Mouse (Mus musculus) heart, postnatal 14 days (tissue): ENCODE measurements around the gene Myo10. TPM values are rescaled to one million over a fixed set of nuclear protein-coding genes. Genes with fewer than 3 reads are reported as not detected.

Source experiments
- DNase-seq, 2 experiments: peaks; one replicate each; pipeline ENCODE4 v3.0.0; 2021 to 2022
- intact Hi-C: fragments of 180-260 bp; cut with DNase I; formaldehyde crosslinking; loops from one replicate; pipeline ENCODE4 v1.15.1; 2025
- long read RNA-seq, 2 experiments: library from polyadenylated mRNA; stranded (forward); transcript quantifications; one replicate each; pipeline ENCODE4 v2.0.0; 2021
- total RNA-seq, 2 experiments: library from RNA; stranded (reverse); gene quantifications; 2 replicates each; pipeline ENCODE4 v1.2.3; 2021

The Myo10 gene
- total RNA-seq: 10 to 100 TPM; 64.7 to 66.9 TPM
- long read RNA-seq, experiment 1, partial matches to known transcripts: 8 of 10 reads
- long read RNA-seq, experiment 1, other reads (novel, unspliced or antisense): 2 of 10 reads
- long read RNA-seq, experiment 2, partial matches to known transcripts: 9 of 12 reads
- long read RNA-seq, experiment 2, other reads (novel, unspliced or antisense): 3 of 12 reads

GRCm38 (mm10) chr15:25622200-25622866 lies at the start of gene Myo10:
Gene Myo10 (plus strand): TSS chr15:25622525.
- intact Hi-C loops: loop anchor here (2.0 to 5.0 kb wide), 2 partner anchors 42 to 135 kb away; no protein-coding TSS in a partner anchor
- peak; percentile 100 for DNase-seq

- DNase-seq: no peak
- intact Hi-C loops: no loop called here
These were observed 49.2 kb upstream of the Myo10 start for GRCm38 (mm10) chr15:25573113-25573512.

- intact Hi-C loops: no loop called here
- DNase-seq: no peak
These were observed 48.3 kb upstream of the Myo10 start for GRCm38 (mm10) chr15:25573876-25574601.

DNA sequence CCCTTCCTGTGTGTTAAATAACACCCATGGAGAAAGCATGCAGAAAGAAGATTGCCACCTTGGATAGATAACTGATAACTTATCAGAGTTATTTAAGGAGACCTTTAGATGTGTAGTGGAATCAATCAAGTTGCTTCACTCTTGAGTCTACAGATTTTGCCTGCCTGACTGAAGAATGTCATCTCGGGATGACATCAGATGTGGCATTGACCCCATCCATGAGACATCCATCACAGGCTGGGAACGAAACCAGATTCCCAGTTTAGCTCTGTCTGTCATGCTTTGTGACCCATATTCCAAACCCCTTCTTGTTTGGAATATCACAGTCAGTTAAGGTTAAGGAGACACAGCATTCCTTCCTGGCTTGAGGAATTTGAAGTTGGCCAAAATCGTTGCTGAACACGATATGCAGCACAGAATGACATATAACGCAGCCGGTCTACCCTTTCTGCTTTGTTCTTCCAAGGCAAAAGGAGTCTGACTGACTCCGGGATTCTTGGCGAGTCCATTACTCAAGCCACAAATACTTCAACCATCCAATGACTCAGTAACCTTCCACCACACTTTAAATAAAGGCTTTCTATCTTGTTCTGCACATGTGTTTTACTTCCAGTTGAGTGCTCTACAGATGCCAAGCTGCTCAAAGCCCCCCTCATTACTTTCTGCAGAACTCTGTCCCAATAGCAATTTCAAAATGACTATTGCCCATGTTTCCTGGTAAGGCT lies 44.8 kb upstream of the Myo10 start:
- DNase-seq: peak in 1 of 2 experiments; percentile 27
- intact Hi-C loops: no loop called here

- intact Hi-C loops: no loop called here
- no peak for DNase-seq
These were observed 44.0 kb upstream of the Myo10 start for GRCm38 (mm10) chr15:25578369-25578768.

DNA sequence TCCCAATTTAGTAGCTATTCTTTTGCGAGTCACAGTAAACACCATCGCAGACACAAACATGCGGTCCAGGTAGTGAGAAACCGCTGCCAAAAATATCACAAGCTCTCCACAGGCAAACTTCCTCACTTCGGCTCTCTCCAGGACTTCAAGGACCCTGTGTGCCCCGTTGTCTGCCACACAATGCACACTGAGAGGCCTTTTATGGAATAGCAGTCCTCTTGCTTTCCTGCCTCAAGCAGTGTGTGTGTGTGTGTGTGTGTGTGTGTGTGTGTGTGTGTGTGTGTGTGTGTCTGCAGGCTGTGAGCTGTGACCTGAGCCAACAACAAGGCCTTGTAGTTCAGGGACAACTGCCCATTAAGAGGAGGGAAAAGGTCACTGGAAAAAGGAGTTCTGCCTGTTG lies 41.6 kb upstream of the Myo10 start:
- intact Hi-C loops: loop anchor here (2.0 kb wide), 1 partner anchor 42 kb away; the partner anchor contains the start of gene Myo10
- peak; percentile 37 to 52 for DNase-seq

GRCm38 (mm10) chr15:25582055-25582454 lies 40.3 kb upstream of the Myo10 start:
- DNase-seq: no peak
- intact Hi-C loops: no loop called here

GRCm38 (mm10) chr15:25583361-25583760 lies 39.0 kb upstream of the Myo10 start:
- DNase-seq: no peak
- intact Hi-C loops: no loop called here

DNA sequence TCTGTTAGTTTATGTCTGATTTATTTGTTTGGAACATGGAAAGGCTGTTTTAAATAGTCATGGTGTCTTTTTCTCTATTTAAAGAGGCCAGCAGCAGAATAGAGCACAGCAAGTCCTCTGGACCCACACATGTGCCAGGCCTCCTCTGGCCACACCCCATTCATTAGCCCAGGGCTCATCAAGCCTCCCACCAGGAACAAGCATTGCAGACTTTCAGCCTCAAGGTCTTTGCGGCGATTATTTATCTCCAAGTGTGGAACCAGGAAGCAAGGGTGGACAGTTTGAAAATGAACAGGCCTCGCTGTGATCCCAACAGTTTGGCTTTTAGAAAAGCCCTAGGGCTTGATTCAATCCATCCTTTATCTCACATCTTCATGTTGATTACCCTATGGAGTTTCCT lies 35.5 kb upstream of the Myo10 start:
- intact Hi-C loops: no loop called here
- no peak for DNase-seq

DNA sequence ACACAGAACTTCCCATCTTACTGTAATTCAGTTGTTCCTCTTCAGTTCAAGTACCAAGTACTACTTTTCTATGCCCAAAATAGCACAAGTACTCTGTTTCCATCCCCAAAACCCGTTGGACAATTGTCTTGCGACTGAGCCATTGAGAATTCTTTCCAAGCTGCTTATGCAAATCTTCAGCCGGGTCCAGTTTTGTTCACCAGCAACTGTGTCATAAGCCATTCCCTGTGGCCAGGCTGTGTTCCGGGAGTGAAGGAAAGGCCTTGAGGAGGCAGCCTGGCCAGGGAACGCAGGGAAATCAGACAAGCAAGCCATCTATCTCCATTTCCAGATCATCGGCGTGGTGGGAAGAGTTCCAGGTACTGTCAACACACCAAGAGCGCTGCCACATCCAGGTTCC lies 34.4 kb upstream of the Myo10 start:
- intact Hi-C loops: no loop called here
- no peak for DNase-seq

DNA sequence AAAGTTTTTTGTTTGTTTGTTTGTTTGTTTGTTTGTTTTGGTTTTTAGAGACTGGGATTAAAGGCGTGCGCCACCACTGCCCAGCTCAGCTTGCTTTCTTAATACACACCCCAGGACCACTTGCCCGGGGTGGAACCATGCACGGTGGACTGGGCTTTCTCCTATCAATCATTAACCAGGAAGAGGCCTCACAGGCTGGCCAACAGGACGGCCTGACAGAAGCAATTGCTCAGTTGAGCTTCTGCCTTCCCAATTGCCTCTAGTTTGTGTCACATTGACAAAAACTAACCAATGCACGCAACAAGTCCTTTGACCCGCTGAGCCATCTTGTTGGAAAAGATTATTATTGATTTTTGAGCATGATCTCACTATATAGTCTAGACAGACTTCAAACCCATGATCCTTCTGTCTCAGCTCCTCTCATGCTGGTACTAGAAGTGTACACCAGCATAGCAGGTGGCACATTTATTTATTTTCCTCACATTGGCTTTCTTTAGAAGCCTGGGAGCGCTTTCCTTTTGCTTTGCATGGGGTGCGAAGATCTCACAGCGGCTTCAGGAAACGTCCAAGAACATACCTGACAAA lies 32.9 kb upstream of the Myo10 start:
- no peak for DNase-seq
- intact Hi-C loops: no loop called here

- peak; percentile 27 to 45 for DNase-seq
- intact Hi-C loops: no loop called here
These were observed 32.4 kb upstream of the Myo10 start for GRCm38 (mm10) chr15:25589916-25590315.

DNA sequence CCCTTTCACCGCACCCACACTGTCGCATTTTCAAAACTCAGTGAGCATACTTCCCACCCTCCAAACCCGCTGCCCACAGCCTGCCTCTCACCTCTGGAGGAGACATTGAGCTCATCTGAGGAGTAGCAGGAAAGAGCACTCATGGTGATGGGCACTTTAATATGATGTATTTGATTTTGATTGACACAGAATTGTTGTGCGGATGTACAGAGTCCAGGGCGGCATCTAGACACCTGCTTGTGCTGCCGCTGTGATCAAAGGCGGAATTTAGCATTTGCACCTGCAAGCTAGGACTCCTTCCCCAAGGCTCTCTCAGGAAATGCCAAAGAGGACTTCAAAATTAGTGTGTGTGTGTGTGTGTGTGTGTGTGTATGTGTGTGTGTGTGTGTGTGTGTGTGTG lies 31.4 kb upstream of the Myo10 start:
- intact Hi-C loops: no loop called here
- no peak for DNase-seq

- no peak for DNase-seq
- intact Hi-C loops: no loop called here
These were observed 30.4 kb upstream of the Myo10 start for GRCm38 (mm10) chr15:25591964-25592363.

DNA sequence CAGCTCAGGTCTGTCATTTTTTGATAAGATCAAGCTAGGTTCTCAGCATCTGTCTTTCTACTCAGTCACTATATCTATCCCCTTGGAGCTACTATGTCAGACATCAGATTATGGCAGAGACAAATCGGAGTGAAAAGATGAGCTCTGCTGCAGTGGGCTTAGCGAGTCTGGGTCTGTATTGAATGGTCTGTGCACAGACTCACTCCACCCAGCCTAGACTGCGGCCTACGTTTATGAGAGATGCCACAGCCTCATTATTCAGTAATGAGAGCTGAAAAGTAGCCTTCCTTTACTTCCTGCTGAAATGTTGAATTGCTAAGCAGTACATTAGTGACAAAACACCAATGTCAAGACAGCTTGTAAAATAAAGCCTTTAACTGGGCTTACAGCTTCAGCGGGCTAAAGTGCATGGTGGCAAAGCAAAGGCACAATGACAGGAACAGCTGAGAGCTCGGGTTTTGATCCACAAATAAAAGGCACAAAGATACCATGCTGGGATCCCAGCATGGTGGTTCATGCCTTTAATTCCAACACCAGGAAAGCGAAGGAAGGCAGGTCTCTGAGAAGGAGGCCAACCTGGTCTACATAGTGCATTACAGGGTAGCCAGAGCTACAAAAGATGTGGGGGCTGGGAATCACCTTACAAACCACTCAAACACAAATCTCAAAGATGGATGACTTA lies 28.7 kb upstream of the Myo10 start:
- intact Hi-C loops: no loop called here
- DNase-seq: no peak

- intact Hi-C loops: no loop called here
These were observed 24.0 kb upstream of the Myo10 start for GRCm38 (mm10) chr15:25598313-25598712.

GRCm38 (mm10) chr15:25602306-25602705 lies 20.0 kb upstream of the Myo10 start:
- intact Hi-C loops: no loop called here
- DNase-seq: no peak

More at GRCm38 (mm10) chr15:25598313-25598712, 24.0 kb upstream of the Myo10 start:
- DNase-seq: no peak

GRCm38 (mm10) chr15:25603286-25603685 lies 19.0 kb upstream of the Myo10 start:
- no peak for DNase-seq
- intact Hi-C loops: no loop called here

DNA sequence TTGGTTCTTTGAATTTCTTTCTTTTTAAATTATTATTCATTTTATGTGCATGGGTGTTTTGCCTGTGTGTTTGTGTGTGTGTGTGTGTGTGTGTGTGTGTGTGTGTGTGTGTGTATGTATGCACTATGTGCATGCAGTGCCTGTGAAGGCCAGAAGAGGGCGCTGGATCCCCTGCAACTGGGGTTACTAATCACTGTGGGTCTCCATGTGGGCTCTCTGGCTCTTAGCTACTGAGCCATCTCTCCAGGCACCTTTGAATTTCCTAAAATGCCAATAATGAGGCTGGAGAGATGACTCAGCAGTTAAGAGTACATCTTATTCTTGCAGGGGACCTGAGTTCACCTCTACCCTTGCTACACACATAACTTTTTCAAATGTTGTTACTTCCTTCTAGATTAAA lies 18.1 kb upstream of the Myo10 start:
- no peak for DNase-seq

DNA sequence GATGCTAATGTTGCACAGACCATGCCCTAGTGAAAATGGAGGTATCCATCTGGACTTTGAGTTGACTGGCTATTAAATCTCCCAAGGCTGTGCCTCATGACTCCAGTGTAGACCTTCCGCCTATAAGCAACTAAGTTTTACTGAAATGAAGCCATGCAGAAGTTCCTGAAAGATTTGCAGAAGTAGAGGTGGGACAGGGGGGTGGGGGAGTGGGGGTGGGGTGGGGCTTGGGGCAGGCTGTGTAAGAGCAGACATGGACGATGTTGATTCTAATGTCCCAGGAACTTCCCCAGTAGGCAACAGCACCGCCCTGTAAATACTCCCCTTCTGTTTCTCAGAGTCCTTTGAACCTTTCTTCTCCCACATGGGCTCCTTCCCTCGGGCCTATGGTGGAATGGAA lies 16.9 kb upstream of the Myo10 start:
- intact Hi-C loops: no loop called here

More for the DNA sequence above, 18.1 kb upstream of the Myo10 start:
- intact Hi-C loops: no loop called here

More for the DNA sequence above, 16.9 kb upstream of the Myo10 start:
- no peak for DNase-seq
